Comparison of ENCODE assay signal across 18 mouse cellular contexts in genomic region chr1:57903793-57904192, GRCm38 (mm10).
"Had no signal": no experiment of that assay in that cellular context is flagged by ENCODE, and none has a peak within 500 bp of the region (broad histone marks: within the 10 kb centered on the region; RNA-seq: fewer than 3 reads in every experiment).

No protein-coding gene starts in this region.

- H3K27me3 ChIP-seq: midbrain, embryonic 12.5 days; neural tube, embryonic 13.5 days; neural tube, embryonic 15.5 days had no signal

- H3K4me3 ChIP-seq: midbrain, embryonic 10.5 days; midbrain, embryonic 12.5 days; myocyte; neural tube, embryonic 13.5 days; neural tube, embryonic 15.5 days had no signal

- H3K4me2 ChIP-seq: lung, embryonic 14.5 days; midbrain, embryonic 12.5 days; neural tube, embryonic 13.5 days; neural tube, embryonic 15.5 days had no signal

- DNase-seq: lung, embryonic 14.5 days; lung, postnatal 10 days; lung, postnatal 4 days; midbrain, embryonic 14.5 days; retina, postnatal 1 day; right cerebral cortex, adult 18-20 months; right cerebral cortex, postnatal 25 days; right cerebral cortex, postnatal 4 days; spleen, adult 18-20 months; thymus, adult 18-20 months; thymus, postnatal 14 days; thymus, postnatal 36 days had no signal

- ATAC-seq: midbrain, embryonic 16.5 days had no signal

- H3K4me1 ChIP-seq: midbrain, embryonic 10.5 days; midbrain, embryonic 12.5 days; neural tube, embryonic 13.5 days had no signal

- H3K27ac ChIP-seq: midbrain, embryonic 10.5 days; midbrain, embryonic 12.5 days; neural tube, embryonic 13.5 days; neural tube, embryonic 15.5 days had no signal

- H3K9ac ChIP-seq: lung, embryonic 14.5 days; midbrain, embryonic 12.5 days; neural tube, embryonic 13.5 days; neural tube, embryonic 15.5 days had no signal

- H3K9me3 ChIP-seq: midbrain, embryonic 10.5 days; midbrain, embryonic 12.5 days; neural tube, embryonic 13.5 days; neural tube, embryonic 15.5 days had no signal
